Mouse (Mus musculus) embryo, embryonic 10 days (tissue): Measurements from ENCODE around the gene Tomm20l.

Experiments used
- DNase-seq: peaks from one replicate; pipeline ENCODE4 v3.0.0-alpha.2; 2015; ENCODE audit warnings: low spot score

Gene Tomm20l

GRCm38 (mm10) chr12:71154979-71155378 lies 43.8 kb downstream of the Tomm20l start:
- no peak for DNase-seq

GRCm38 (mm10) chr12:71157974-71158373 lies 46.7 kb downstream of the Tomm20l start:
- DNase-seq = no peak

- DNase-seq = no peak
These were observed 53.2 kb downstream of the Tomm20l start for GRCm38 (mm10) chr12:71164410-71164809.

- no peak for DNase-seq
These were observed 58.7 kb downstream of the Tomm20l start for GRCm38 (mm10) chr12:71169911-71170310.
